Mouse (Mus musculus) heart, adult 18-20 months (tissue): ENCODE measurements at regions not wholly inside any gene's neighbourhood (a gene's known extent, or its start where the extent isn't known, plus 50 kb on each side); places are given as distances from the start of the nearest gene placed in this dataset.

Experiments
- DNase-seq, 2 experiments: peaks; one replicate each; pipeline ENCODE4 v3.0.0; 2021 to 2022; ENCODE audit warnings: mixed read lengths in 1 of 2

GRCm38 (mm10) chr2:47945061-47945460, 868.8 kb upstream of the Acvr2a start:
- DNase-seq, result no peak

GRCm38 (mm10) chr2:47991132-47991531, 822.8 kb upstream of the Acvr2a start:
- DNase-seq, result no peak

GRCm38 (mm10) chr2:47994185-47994584, 819.7 kb upstream of the Acvr2a start:
- DNase-seq, result no peak

GRCm38 (mm10) chr2:48001230-48001629, 812.7 kb upstream of the Acvr2a start:
- no peak for DNase-seq

- DNase-seq, result peak; percentile 26 to 73
Measured at GRCm38 (mm10) chr2:48001800-48002507, 812.0 kb upstream of the Acvr2a start.

- no peak for DNase-seq
Measured at GRCm38 (mm10) chr2:48010308-48010707, 803.6 kb upstream of the Acvr2a start.

- no peak for DNase-seq
Measured at GRCm38 (mm10) chr2:48027559-48027958, 786.4 kb upstream of the Acvr2a start.

GRCm38 (mm10) chr2:48061375-48061774, 752.5 kb upstream of the Acvr2a start:
- no peak for DNase-seq

GRCm38 (mm10) chr2:48063436-48063835, 750.5 kb upstream of the Acvr2a start:
- no peak for DNase-seq

GRCm38 (mm10) chr2:48065162-48065561, 748.7 kb upstream of the Acvr2a start:
- DNase-seq, result no peak

- no peak for DNase-seq
Measured at GRCm38 (mm10) chr2:48082120-48082799, 731.6 kb upstream of the Acvr2a start.

GRCm38 (mm10) chr2:48098287-48098686, 715.6 kb upstream of the Acvr2a start:
- no peak for DNase-seq

GRCm38 (mm10) chr2:48098931-48099531, 714.9 kb upstream of the Acvr2a start:
- DNase-seq, result no peak

- no peak for DNase-seq
Measured at GRCm38 (mm10) chr2:48123662-48124061, 690.2 kb upstream of the Acvr2a start.

GRCm38 (mm10) chr2:48138051-48138611, 675.8 kb upstream of the Acvr2a start:
- DNase-seq, result no peak

- DNase-seq, result no peak
Measured at GRCm38 (mm10) chr2:48141281-48141680, 672.6 kb upstream of the Acvr2a start.

- DNase-seq, result no peak
Measured at GRCm38 (mm10) chr2:48154706-48155105, 659.2 kb upstream of the Acvr2a start.

- DNase-seq, result no peak
Measured at GRCm38 (mm10) chr2:48172626-48173025, 641.3 kb upstream of the Acvr2a start.

- DNase-seq, result no peak
Measured at GRCm38 (mm10) chr2:48186161-48186560, 627.7 kb upstream of the Acvr2a start.

GRCm38 (mm10) chr2:48186609-48187008, 627.3 kb upstream of the Acvr2a start:
- peak; percentile 4 to 6 for DNase-seq

- DNase-seq, result no peak
Measured at GRCm38 (mm10) chr2:48211804-48212203, 602.1 kb upstream of the Acvr2a start.

- peak in 1 of 2 experiments; percentile 5 for DNase-seq
Measured at GRCm38 (mm10) chr2:48220771-48221170, 593.1 kb upstream of the Acvr2a start.
